Mouse (Mus musculus): ENCODE measurements at regions not wholly inside any gene's neighbourhood (a gene's known extent, or its start where the extent isn't known, plus 50 kb on each side); places are given as distances from the start of the nearest gene placed in this dataset.

GRCm38 (mm10) chr13:44441061-44441460 lies 288.2 kb upstream of the Jarid2 start:
- TF ChIP-seq CTCF (IDR thresholded peaks at IDR 0.05; ENCODE audit: insufficient read depth, low read length) (no peak), POLR2A (IDR thresholded peaks at IDR 0.05; ENCODE audit: borderline replicate concordance, extremely low read depth, low read depth, low read length) (no peak)

Data from lung, adult 2 months (tissue).